Mouse (Mus musculus) stomach, embryonic 16.5 days (tissue): ENCODE data around the gene Gtpbp10. TPM values are rescaled to one million over a fixed set of nuclear protein-coding genes. Genes with fewer than 3 reads are reported as not detected.

ENCODE experiments used
- polyA plus RNA-seq: library from polyadenylated mRNA; unstranded; fragments of >200 nt; fragmentation: Nextera tagmentation; extraction: Ambion mirVana; gene quantifications from 2 replicates; pipeline ENCODE4 v1.2.1, GENCODE M21; 2015

Gtpbp10 gene
- polyA plus RNA-seq, 1 experiment from 2014 or later = 23.4 TPM

Other genes with a start within 250 kb of the Gtpbp10 start
- 14.4 and 14.7 TPM in 2 replicates for gene Cdk14, start 139.2 kb downstream of the Gtpbp10 start, polyA plus RNA-seq
- not detected in 2 replicates for gene 1700015F17Rik, start 80.4 kb downstream of the Gtpbp10 start, polyA plus RNA-seq
- 23.5 and 27.0 TPM in 2 replicates for gene Cldn12, start 44.6 kb downstream of the Gtpbp10 start, polyA plus RNA-seq
- 1.2 and 2.1 TPM in 2 replicates for gene Gm8773, start 14.3 kb upstream of the Gtpbp10 start, polyA plus RNA-seq
- 3.8 and 4.4 TPM in 2 replicates for gene Cfap69, start 104.7 kb upstream of the Gtpbp10 start, polyA plus RNA-seq
- gene Steap2, start 135.0 kb upstream of the Gtpbp10 start, polyA plus RNA-seq = 7.2 and 7.3 TPM in 2 replicates
- 10.8 and 11.8 TPM in 2 replicates for gene Steap1, start 189.8 kb upstream of the Gtpbp10 start, polyA plus RNA-seq